Mouse (Mus musculus): Measurements from ENCODE around the gene Mrps23. TPM values are rescaled to one million over a fixed set of nuclear protein-coding genes. Genes with fewer than 3 reads are reported as not detected.
"Not testable (repeated sequence)": the region's sequence is repeated elsewhere in the genome, so short reads cannot be mapped to it uniquely, and the experiment has no call there.

The Mrps23 gene
- polyA plus RNA-seq, 1 experiment: 38.2 TPM

- no peak for TF ChIP-seq CTCF (IDR thresholded peaks at IDR 0.05; ENCODE audit: control insufficient read depth, insufficient read depth, low read length)
- TF ChIP-seq POLR2A (IDR thresholded peaks at IDR 0.05; ENCODE audit: borderline replicate concordance, control insufficient read depth, low read depth, low read length): no peak
Observed at GRCm38 (mm10) chr11:88193824-88194696, 10.1 kb upstream of the Mrps23 start.

GRCm38 (mm10) chr11:88195699-88196098 is 8.5 kb upstream of the Mrps23 start:
- not testable (repeated sequence) for H3K4me1 ChIP-seq (ENCODE audit: control insufficient read depth, insufficient read depth, low read length); H3K27ac ChIP-seq (ENCODE audit: control insufficient read depth, insufficient read depth, low read depth, low read length, poor library complexity); H3K4me3 ChIP-seq (replicated peaks; ENCODE audit: control insufficient read depth, low read depth, low read length)
- 84% methylated on average over 3 of the region's 3 CpGs for WGBS

More at GRCm38 (mm10) chr11:88193824-88194696, 10.1 kb upstream of the Mrps23 start:
- Histone ChIP-seq H3K27ac (ENCODE audit: control insufficient read depth, insufficient read depth, low read depth, low read length, poor library complexity) (no peak overlapping the region), H3K4me1 (ENCODE audit: control insufficient read depth, insufficient read depth, low read length) (no peaks in the 10 kb centered on the region), H3K4me3 (replicated peaks; ENCODE audit: control insufficient read depth, low read depth, low read length) (peak overlapping the region; percentile 81)
- 6% methylated on average over 29 of the region's 29 CpGs for WGBS

- WGBS: 2% methylated on average over 2 of the region's 2 CpGs
- Histone ChIP-seq H3K4me3 (replicated peaks; ENCODE audit: control insufficient read depth, low read depth, low read length) (no peak overlapping the region), H3K4me1 (ENCODE audit: control insufficient read depth, insufficient read depth, low read length) (no peaks in the 10 kb centered on the region), H3K27ac (ENCODE audit: control insufficient read depth, insufficient read depth, low read depth, low read length, poor library complexity) (no peak overlapping the region)
- TF ChIP-seq POLR2A (IDR thresholded peaks at IDR 0.05; ENCODE audit: borderline replicate concordance, control insufficient read depth, low read depth, low read length): no peak
- TF ChIP-seq CTCF (IDR thresholded peaks at IDR 0.05; ENCODE audit: control insufficient read depth, insufficient read depth, low read length): 0 out of 2 replicates have a peak, but pooled peaks have one; percentile 29
Observed at GRCm38 (mm10) chr11:88197153-88197576, 7.0 kb upstream of the Mrps23 start.

GRCm38 (mm10) chr11:88198223-88198622 is 6.0 kb upstream of the Mrps23 start:
- H3K4me1 ChIP-seq (ENCODE audit: control insufficient read depth, insufficient read depth, low read length): no peaks in the 10 kb centered on the region
- no peak overlapping the region for H3K4me3 ChIP-seq (replicated peaks; ENCODE audit: control insufficient read depth, low read depth, low read length)
- no peak overlapping the region for H3K27ac ChIP-seq (ENCODE audit: control insufficient read depth, insufficient read depth, low read depth, low read length, poor library complexity)
- WGBS: 71% methylated on average over 4 of the region's 4 CpGs
- no peak for TF ChIP-seq POLR2A (IDR thresholded peaks at IDR 0.05; ENCODE audit: borderline replicate concordance, control insufficient read depth, low read depth, low read length)
- TF ChIP-seq CTCF (IDR thresholded peaks at IDR 0.05; ENCODE audit: control insufficient read depth, insufficient read depth, low read length): no peak

GRCm38 (mm10) chr11:88201172-88201571 is 3.0 kb upstream of the Mrps23 start:
- TF ChIP-seq CTCF (IDR thresholded peaks at IDR 0.05; ENCODE audit: control insufficient read depth, insufficient read depth, low read length) (no peak), POLR2A (IDR thresholded peaks at IDR 0.05; ENCODE audit: borderline replicate concordance, control insufficient read depth, low read depth, low read length) (no peak)
- no peak overlapping the region for H3K27ac ChIP-seq (ENCODE audit: control insufficient read depth, insufficient read depth, low read depth, low read length, poor library complexity)
- no peak overlapping the region for H3K4me3 ChIP-seq (replicated peaks; ENCODE audit: control insufficient read depth, low read depth, low read length)
- WGBS: 74% methylated on average over 2 of the region's 2 CpGs
- no peaks in the 10 kb centered on the region; the same call in 1 of the 2 replicates for H3K4me1 ChIP-seq (ENCODE audit: control insufficient read depth, insufficient read depth, low read length)

- no peak for TF ChIP-seq POLR2A (IDR thresholded peaks at IDR 0.05; ENCODE audit: borderline replicate concordance, control insufficient read depth, low read depth, low read length)
- TF ChIP-seq CTCF (IDR thresholded peaks at IDR 0.05; ENCODE audit: control insufficient read depth, insufficient read depth, low read length): no peak
- H3K4me1 ChIP-seq (ENCODE audit: control insufficient read depth, insufficient read depth, low read length): no peaks in the 10 kb centered on the region; the same call in 1 of the 2 replicates
- H3K27ac ChIP-seq (ENCODE audit: control insufficient read depth, insufficient read depth, low read depth, low read length, poor library complexity): no peak overlapping the region
- no peak overlapping the region for H3K4me3 ChIP-seq (replicated peaks; ENCODE audit: control insufficient read depth, low read depth, low read length)
- WGBS: 54% methylated on average over 2 of the region's 2 CpGs
Observed at GRCm38 (mm10) chr11:88202077-88202476, 2.1 kb upstream of the Mrps23 start.

- WGBS: 24% methylated on average over 30 of the region's 30 CpGs
- TF ChIP-seq CTCF (IDR thresholded peaks at IDR 0.05; ENCODE audit: control insufficient read depth, insufficient read depth, low read length) (no peak), POLR2A (IDR thresholded peaks at IDR 0.05; ENCODE audit: borderline replicate concordance, control insufficient read depth, low read depth, low read length) (no peak)
- H3K4me1 ChIP-seq (ENCODE audit: control insufficient read depth, insufficient read depth, low read length): no peaks in the 10 kb centered on the region; the same call in 1 of the 2 replicates
- peak overlapping the region; percentile 35 for H3K27ac ChIP-seq (ENCODE audit: control insufficient read depth, insufficient read depth, low read depth, low read length, poor library complexity)
- peak overlapping the region; percentile 92 for H3K4me3 ChIP-seq (replicated peaks; ENCODE audit: control insufficient read depth, low read depth, low read length)
Observed at GRCm38 (mm10) chr11:88204593-88205368, 593 bp downstream of the Mrps23 start.

GRCm38 (mm10) chr11:88206576-88206975 is 2.4 kb downstream of the Mrps23 start:
- not testable (repeated sequence) for H3K4me1 ChIP-seq (ENCODE audit: control insufficient read depth, insufficient read depth, low read length)

More at GRCm38 (mm10) chr11:88206576-88206975, 2.4 kb downstream of the Mrps23 start:
- H3K27ac ChIP-seq (ENCODE audit: control insufficient read depth, insufficient read depth, low read depth, low read length, poor library complexity); H3K4me3 ChIP-seq (replicated peaks; ENCODE audit: control insufficient read depth, low read depth, low read length): not testable (repeated sequence)
- WGBS: 61% methylated on average over 8 of the region's 8 CpGs
- TF ChIP-seq CTCF (IDR thresholded peaks at IDR 0.05; ENCODE audit: control insufficient read depth, insufficient read depth, low read length): peak; percentile 21; the same call in 1 of the 2 replicates

Data from bone marrow, adult 2 months (tissue).